Mouse (Mus musculus) liver, embryonic 14.5 days (tissue): ENCODE measurements around the gene Opcml.

Source experiments
- CTCF ChIP-seq: IDR thresholded peaks from 2 replicates; pipeline ENCODE4 v1.5.1; 2016; ENCODE audit warnings: antibody characterized with exemption, low read depth, control low read depth
- EP300 ChIP-seq: IDR thresholded peaks from 2 replicates; pipeline ENCODE4 v1.6.1; 2016; ENCODE audit warnings: antibody characterized with exemption, low read depth

GRCm38 (mm10) chr9:28405816-28406215 is 615.2 kb downstream of the Opcml start:
- TF ChIP-seq CTCF, result peak; percentile 64
- TF ChIP-seq EP300, result no peak
